Mouse (Mus musculus): Measurements from ENCODE around the gene Fgl2. TPM values are rescaled to one million over a fixed set of nuclear protein-coding genes. Genes with fewer than 3 reads are reported as not detected.

The Fgl2 gene
- polyA plus RNA-seq, 1 experiment from 2014 or later: 2.0 TPM

DNA sequence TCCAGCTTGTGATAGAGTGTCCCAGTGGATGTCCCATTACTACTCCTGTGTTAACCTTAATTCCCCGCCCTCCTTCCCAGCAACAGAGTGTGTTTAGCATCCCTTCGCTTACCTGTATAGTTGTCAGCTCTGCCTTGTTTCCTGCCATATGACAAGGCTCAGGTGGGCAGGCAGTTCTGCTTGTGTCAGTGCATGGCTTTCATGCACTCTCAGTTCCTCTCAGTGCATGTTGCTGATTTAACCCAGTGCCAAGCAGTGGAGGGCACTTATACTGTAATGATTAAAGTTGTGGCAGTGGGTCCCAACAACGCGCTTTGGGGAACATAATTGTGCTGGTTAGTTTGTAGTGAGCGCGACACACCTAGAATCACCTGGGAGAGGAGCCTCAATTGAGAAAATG, 54.2 kb downstream of the Fgl2 start:
- Histone ChIP-seq H3K27me3 (ENCODE audit: low read depth, poor library complexity, severe bottlenecking) (no peaks in the 10 kb centered on the region), H3K36me3 (no peaks in the 10 kb centered on the region), H3K4me3 (no peak overlapping the region), H3K9me3 (replicated peaks) (no peaks in the 10 kb centered on the region), H3K27ac (replicated peaks) (no peak overlapping the region), H3K4me1 (peaks cover 17% of the 10 kb centered on the region)
- 92% methylated on average over 6 of the region's 6 CpGs for WGBS
- no peak for DNase-seq (ENCODE audit: low spot score)

Other genes with a start within 250 kb of the Fgl2 start
- gene Gsap, start 186.4 kb upstream of the Fgl2 start, polyA plus RNA-seq (2016; fragmentation: Nextera tagmentation; extraction: Ambion mirVana): 1.6 and 2.6 TPM in 2 replicates
- 0.12 TPM in 1 of 2 replicates, not detected in the other for gene Ccdc146, start 52.0 kb downstream of the Fgl2 start, polyA plus RNA-seq (2016; fragmentation: Nextera tagmentation; extraction: Ambion mirVana)
- 4.9 and 5.8 TPM in 2 replicates for gene Fam185a, start 52.3 kb downstream of the Fgl2 start, polyA plus RNA-seq (2016; fragmentation: Nextera tagmentation; extraction: Ambion mirVana)
- gene Lrrc17, start 170.9 kb downstream of the Fgl2 start, polyA plus RNA-seq (2016; fragmentation: Nextera tagmentation; extraction: Ambion mirVana): 5.6 and 10.6 TPM in 2 replicates

All from midbrain, embryonic 10.5 days (tissue).